Mouse (Mus musculus): ENCODE results near the gene Runx1. TPM values are rescaled to one million over a fixed set of nuclear protein-coding genes. Genes with fewer than 3 reads are reported as not detected.

Runx1 gene
- polyA plus RNA-seq, 1 experiment = 0.62 TPM

- H3K36me3 ChIP-seq (ENCODE audit: control insufficient read depth, insufficient read depth, low read length) = no peaks in the 10 kb centered on the region
- H3K27me3 ChIP-seq (ENCODE audit: control insufficient read depth, insufficient read depth, low read length) = no peaks in the 10 kb centered on the region
- H3K4me3 ChIP-seq (ENCODE audit: control insufficient read depth, low read depth, low read length) = no peak overlapping the region
- no peak for TF ChIP-seq CTCF (IDR thresholded peaks at IDR 0.05; ENCODE audit: control insufficient read depth, insufficient read depth, insufficient replicate concordance, low read depth, low read length)
- no peak for TF ChIP-seq POLR2A (IDR thresholded peaks at IDR 0.05; ENCODE audit: control insufficient read depth, low read depth, low read length)
- no peak overlapping the region for H3K27ac ChIP-seq (ENCODE audit: control insufficient read depth, insufficient read depth, low read depth, low read length)
- H3K4me1 ChIP-seq (ENCODE audit: control insufficient read depth, insufficient read depth, low read length) = no peaks in the 10 kb centered on the region
These were observed 35.3 kb downstream of the Runx1 start for GRCm38 (mm10) chr16:92790601-92791000.

DNA sequence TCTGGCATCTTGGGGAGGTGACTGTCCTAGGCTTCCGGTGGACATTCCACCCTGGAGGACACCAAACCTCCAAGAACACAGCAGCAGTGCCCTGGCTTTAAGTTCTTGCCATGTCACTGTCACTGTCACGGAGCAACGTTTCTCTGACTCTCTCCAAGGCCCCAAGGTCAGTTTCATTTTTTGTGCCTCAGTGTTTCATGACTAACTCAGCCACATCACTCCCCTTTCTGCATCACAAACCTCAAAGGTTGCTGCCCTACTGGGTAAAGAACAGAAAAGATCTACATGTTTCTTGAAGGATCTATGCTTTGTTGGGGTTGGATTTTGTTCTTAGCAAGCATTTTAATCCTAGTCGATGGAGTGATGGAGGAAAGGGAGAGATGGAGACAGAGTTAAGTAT lies 36.1 kb downstream of the Runx1 start:
- Histone ChIP-seq H3K36me3 (ENCODE audit: control insufficient read depth, insufficient read depth, low read length) (no peaks in the 10 kb centered on the region), H3K4me3 (ENCODE audit: control insufficient read depth, low read depth, low read length) (no peak overlapping the region), H3K4me1 (ENCODE audit: control insufficient read depth, insufficient read depth, low read length) (no peaks in the 10 kb centered on the region), H3K27ac (ENCODE audit: control insufficient read depth, insufficient read depth, low read depth, low read length) (no peak overlapping the region), H3K27me3 (ENCODE audit: control insufficient read depth, insufficient read depth, low read length) (no peaks in the 10 kb centered on the region)
- no peak for TF ChIP-seq CTCF (IDR thresholded peaks at IDR 0.05; ENCODE audit: control insufficient read depth, insufficient read depth, insufficient replicate concordance, low read depth, low read length)
- TF ChIP-seq POLR2A (IDR thresholded peaks at IDR 0.05; ENCODE audit: control insufficient read depth, low read depth, low read length) = no peak

DNA sequence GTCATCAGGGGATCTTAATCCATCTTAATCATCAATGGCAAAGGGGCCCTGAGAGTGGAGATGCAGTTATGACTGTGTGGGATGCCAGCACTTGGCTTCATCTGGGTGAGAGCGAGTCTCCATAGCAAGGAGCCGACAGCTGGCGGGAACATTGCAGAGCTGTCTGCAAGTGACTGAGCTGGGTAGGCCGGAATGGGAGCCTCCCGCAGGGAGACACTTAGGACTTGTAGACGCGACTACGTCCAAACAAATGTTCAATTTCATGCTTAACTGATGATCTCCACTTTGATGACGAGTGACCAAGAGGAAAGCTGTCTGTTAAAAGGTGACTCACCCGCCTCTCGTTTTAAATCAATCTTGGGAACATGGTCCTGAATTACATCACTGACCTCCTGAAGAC lies 37.5 kb downstream of the Runx1 start:
- H3K4me3 ChIP-seq (ENCODE audit: control insufficient read depth, low read depth, low read length) = no peak overlapping the region
- H3K27ac ChIP-seq (ENCODE audit: control insufficient read depth, insufficient read depth, low read depth, low read length) = no peak overlapping the region
- no peaks in the 10 kb centered on the region for H3K27me3 ChIP-seq (ENCODE audit: control insufficient read depth, insufficient read depth, low read length)
- no peaks in the 10 kb centered on the region for H3K36me3 ChIP-seq (ENCODE audit: control insufficient read depth, insufficient read depth, low read length)
- TF ChIP-seq CTCF (IDR thresholded peaks at IDR 0.05; ENCODE audit: control insufficient read depth, insufficient read depth, insufficient replicate concordance, low read depth, low read length) (no peak), POLR2A (IDR thresholded peaks at IDR 0.05; ENCODE audit: control insufficient read depth, low read depth, low read length) (no peak)
- no peaks in the 10 kb centered on the region for H3K4me1 ChIP-seq (ENCODE audit: control insufficient read depth, insufficient read depth, low read length)

- TF ChIP-seq POLR2A (IDR thresholded peaks at IDR 0.05; ENCODE audit: control insufficient read depth, low read depth, low read length) = no peak
- no peak for TF ChIP-seq CTCF (IDR thresholded peaks at IDR 0.05; ENCODE audit: control insufficient read depth, insufficient read depth, insufficient replicate concordance, low read depth, low read length)
- H3K27ac ChIP-seq (ENCODE audit: control insufficient read depth, insufficient read depth, low read depth, low read length) = no peak overlapping the region
- no peaks in the 10 kb centered on the region for H3K27me3 ChIP-seq (ENCODE audit: control insufficient read depth, insufficient read depth, low read length)
- no peak overlapping the region for H3K4me3 ChIP-seq (ENCODE audit: control insufficient read depth, low read depth, low read length)
- no peaks in the 10 kb centered on the region for H3K36me3 ChIP-seq (ENCODE audit: control insufficient read depth, insufficient read depth, low read length)
- H3K4me1 ChIP-seq (ENCODE audit: control insufficient read depth, insufficient read depth, low read length) = no peaks in the 10 kb centered on the region
These were observed 39.0 kb downstream of the Runx1 start for GRCm38 (mm10) chr16:92786883-92787321.

- no peaks in the 10 kb centered on the region for H3K27me3 ChIP-seq (ENCODE audit: control insufficient read depth, insufficient read depth, low read length)
- TF ChIP-seq POLR2A (IDR thresholded peaks at IDR 0.05; ENCODE audit: control insufficient read depth, low read depth, low read length) (no peak), CTCF (IDR thresholded peaks at IDR 0.05; ENCODE audit: control insufficient read depth, insufficient read depth, insufficient replicate concordance, low read depth, low read length) (no peak)
- no peaks in the 10 kb centered on the region for H3K36me3 ChIP-seq (ENCODE audit: control insufficient read depth, insufficient read depth, low read length)
- no peaks in the 10 kb centered on the region for H3K4me1 ChIP-seq (ENCODE audit: control insufficient read depth, insufficient read depth, low read length)
- H3K27ac ChIP-seq (ENCODE audit: control insufficient read depth, insufficient read depth, low read depth, low read length) = no peak overlapping the region
- no peak overlapping the region for H3K4me3 ChIP-seq (ENCODE audit: control insufficient read depth, low read depth, low read length)
These were observed 39.6 kb downstream of the Runx1 start for GRCm38 (mm10) chr16:92786276-92786882.

DNA sequence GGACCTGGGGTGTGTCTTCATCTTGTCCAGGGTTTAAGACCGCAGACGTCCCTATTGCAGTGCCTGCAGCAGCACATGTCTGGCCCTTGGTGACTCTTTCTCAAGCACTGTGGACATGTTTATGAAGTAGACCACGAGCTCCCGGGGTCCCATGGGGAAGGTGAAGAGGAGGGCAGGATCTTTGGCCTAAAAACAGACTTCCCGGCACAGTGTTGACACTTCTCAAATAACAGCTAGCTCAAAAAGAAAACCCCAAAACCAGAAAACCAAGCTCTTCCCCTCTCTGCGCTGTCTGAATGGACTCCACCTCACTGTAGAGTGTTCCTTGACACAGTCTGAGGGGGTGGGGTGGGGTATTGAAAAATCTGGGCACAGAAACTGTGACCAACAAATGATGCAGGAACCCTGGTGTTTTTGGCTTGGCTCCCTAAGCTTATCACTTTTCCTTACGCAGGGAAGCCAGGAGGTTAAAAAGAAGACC lies 42.3 kb downstream of the Runx1 start:
- no peak for TF ChIP-seq CTCF (IDR thresholded peaks at IDR 0.05; ENCODE audit: control insufficient read depth, insufficient read depth, insufficient replicate concordance, low read depth, low read length)
- no peak for TF ChIP-seq POLR2A (IDR thresholded peaks at IDR 0.05; ENCODE audit: control insufficient read depth, low read depth, low read length)
- no peaks in the 10 kb centered on the region for H3K4me1 ChIP-seq (ENCODE audit: control insufficient read depth, insufficient read depth, low read length)
- H3K4me3 ChIP-seq (ENCODE audit: control insufficient read depth, low read depth, low read length) = no peak overlapping the region
- no peaks in the 10 kb centered on the region for H3K36me3 ChIP-seq (ENCODE audit: control insufficient read depth, insufficient read depth, low read length)
- H3K27me3 ChIP-seq (ENCODE audit: control insufficient read depth, insufficient read depth, low read length) = no peaks in the 10 kb centered on the region
- H3K27ac ChIP-seq (ENCODE audit: control insufficient read depth, insufficient read depth, low read depth, low read length) = no peak overlapping the region

- Histone ChIP-seq H3K4me1 (ENCODE audit: control insufficient read depth, insufficient read depth, low read length) (no peaks in the 10 kb centered on the region), H3K27ac (ENCODE audit: control insufficient read depth, insufficient read depth, low read depth, low read length) (no peak overlapping the region), H3K4me3 (ENCODE audit: control insufficient read depth, low read depth, low read length) (no peak overlapping the region), H3K36me3 (ENCODE audit: control insufficient read depth, insufficient read depth, low read length) (no peaks in the 10 kb centered on the region), H3K27me3 (ENCODE audit: control insufficient read depth, insufficient read depth, low read length) (no peaks in the 10 kb centered on the region)
- TF ChIP-seq CTCF (IDR thresholded peaks at IDR 0.05; ENCODE audit: control insufficient read depth, insufficient read depth, insufficient replicate concordance, low read depth, low read length) (no peak), POLR2A (IDR thresholded peaks at IDR 0.05; ENCODE audit: control insufficient read depth, low read depth, low read length) (no peak)
These were observed 43.5 kb downstream of the Runx1 start for GRCm38 (mm10) chr16:92782408-92782807.
